Mouse (Mus musculus) induced T-regulatory cell, adult 2 months (primary cell): ENCODE results near the gene Hepacam2.
"Not testable (repeated sequence)": the region's sequence is repeated elsewhere in the genome, so short reads cannot be mapped to it uniquely, and the experiment has no call there.

ENCODE experiments used
- DNase-seq: peaks from one replicate; pipeline ENCODE4 v3.0.0-alpha.2; 2012; ENCODE audit warnings: low read depth

The Hepacam2 gene

GRCm38 (mm10) chr6:3463026-3463425 lies 35.1 kb downstream of the Hepacam2 start:
- DNase-seq = no peak

DNA sequence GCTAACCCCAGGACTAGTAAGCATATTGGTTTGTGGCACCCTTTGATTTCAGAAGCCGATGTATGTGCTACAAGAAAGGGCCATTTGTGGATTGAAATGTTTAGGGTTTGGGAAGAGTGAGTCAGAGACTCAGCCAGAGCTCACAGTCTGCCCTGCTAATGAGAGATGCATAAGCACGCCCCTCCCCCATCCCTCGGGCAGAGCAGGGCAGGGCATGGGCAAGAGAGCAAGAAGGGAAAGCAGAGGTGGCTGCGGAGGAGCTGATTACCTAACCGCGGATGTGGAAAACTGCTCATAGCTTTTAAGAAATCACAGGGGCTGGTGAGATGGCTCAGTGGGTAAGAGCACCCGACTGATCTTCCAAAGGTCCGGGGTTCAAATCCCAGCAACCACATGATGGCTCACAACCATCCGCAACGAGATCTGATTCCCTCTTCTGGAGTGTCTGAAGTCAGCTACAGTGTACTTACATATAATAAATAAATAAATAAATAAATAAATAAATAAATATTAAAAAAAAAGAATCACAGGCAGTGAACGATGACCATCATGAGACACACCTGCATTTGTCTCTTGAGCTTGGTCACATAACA lies 42.1 kb downstream of the Hepacam2 start:
- DNase-seq = no peak

DNA sequence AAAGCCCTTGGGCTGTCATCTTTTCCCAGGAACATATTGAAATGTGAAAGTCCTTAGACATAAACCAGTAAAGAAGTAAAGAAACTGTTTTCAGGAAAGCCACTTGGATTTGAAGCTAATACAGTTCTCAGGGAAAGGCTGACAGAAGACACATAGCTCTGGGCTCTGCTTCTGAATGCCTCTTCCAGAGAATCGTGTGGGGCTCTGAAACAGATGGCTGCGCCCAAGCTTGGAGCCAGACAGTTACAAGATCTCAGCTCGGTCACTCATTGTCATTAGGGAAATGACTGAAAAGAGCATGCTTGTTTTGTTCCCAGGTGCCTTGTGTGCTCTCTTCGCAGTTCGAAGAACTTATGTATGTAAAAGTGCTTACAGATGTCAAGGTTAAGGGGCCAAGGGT lies 43.7 kb downstream of the Hepacam2 start:
- no peak for DNase-seq

GRCm38 (mm10) chr6:3447404-3447803 lies 50.7 kb downstream of the Hepacam2 start:
- DNase-seq = peak; percentile 85

- no peak for DNase-seq
Observed at GRCm38 (mm10) chr6:3443905-3444304, 54.2 kb downstream of the Hepacam2 start.

DNA sequence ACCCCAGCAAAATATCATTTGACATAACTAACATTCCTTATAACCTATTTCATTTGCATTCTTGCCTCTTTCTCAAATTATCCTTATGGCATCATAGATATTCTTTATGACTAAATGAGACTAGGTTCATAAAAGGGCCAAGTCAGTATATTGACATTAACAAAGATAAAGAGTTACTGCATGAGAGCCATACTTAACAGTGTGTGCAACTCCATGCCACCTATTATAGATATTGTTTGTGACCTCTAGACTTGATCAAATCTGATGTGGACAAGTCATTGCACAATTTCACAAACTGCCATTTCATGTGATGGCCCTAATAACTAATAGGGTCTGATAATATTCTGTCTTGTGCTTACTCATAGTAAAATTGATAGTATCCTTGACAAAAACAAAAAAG lies 62.0 kb downstream of the Hepacam2 start:
- DNase-seq = no peak

DNA sequence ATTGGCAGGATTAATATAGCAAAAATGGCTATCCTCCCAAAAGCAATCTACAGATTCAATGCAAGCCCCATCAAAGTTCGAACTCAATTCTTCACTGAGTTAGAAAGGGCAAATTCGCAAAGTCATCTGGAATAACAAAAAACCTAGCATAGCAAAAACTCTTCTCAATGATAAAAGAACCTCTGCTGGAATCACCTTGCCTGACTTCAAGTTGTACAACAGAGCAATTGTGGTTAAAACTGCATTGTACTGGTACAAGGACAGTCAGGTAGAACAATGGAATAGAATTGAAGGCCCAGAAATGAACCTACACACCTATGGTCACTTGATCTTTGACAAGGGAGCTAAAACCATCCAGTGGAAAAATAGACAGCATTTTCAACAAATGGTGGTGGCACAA lies 67.1 kb downstream of the Hepacam2 start:
- not testable (repeated sequence) for DNase-seq

DNA sequence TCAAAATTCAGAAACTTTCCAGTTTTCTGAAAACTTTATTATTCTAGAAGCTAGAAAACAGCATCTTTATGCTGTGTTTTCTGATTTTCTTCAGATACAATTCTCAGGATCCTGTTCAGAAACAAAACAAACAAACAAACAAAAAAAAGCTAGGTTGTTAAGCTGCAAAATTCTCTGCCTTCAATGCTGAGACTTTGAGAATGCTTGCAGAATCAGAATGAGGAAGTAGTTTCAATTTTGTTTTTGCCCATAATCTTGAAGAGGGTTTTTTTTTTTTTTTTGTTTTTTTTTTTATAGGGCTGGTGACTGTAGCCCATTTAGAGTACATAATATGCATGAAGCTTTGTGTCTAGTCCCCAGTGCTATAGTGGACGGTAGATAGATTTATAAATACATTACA lies 71.1 kb downstream of the Hepacam2 start:
- DNase-seq = no peak

DNA sequence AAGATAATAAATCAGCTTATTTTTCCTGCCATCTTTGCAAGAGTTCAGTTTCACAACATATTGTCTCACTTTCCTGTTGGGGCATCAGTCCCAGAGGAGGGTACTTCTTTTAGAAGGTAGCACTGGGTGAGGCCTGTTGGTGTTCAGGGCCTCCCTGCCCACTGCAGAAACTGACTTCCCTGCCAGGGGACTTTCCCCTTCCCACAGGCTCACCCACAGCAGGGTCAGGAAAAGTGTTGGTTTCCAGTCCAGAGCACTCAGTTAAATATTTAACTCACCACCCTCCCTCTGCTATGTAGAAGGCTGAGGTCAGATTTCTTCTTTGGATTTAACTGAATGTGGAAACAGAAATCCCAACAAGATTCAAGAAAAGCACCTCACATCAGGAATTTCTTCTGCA lies 72.8 kb downstream of the Hepacam2 start:
- not testable (repeated sequence) for DNase-seq

DNA sequence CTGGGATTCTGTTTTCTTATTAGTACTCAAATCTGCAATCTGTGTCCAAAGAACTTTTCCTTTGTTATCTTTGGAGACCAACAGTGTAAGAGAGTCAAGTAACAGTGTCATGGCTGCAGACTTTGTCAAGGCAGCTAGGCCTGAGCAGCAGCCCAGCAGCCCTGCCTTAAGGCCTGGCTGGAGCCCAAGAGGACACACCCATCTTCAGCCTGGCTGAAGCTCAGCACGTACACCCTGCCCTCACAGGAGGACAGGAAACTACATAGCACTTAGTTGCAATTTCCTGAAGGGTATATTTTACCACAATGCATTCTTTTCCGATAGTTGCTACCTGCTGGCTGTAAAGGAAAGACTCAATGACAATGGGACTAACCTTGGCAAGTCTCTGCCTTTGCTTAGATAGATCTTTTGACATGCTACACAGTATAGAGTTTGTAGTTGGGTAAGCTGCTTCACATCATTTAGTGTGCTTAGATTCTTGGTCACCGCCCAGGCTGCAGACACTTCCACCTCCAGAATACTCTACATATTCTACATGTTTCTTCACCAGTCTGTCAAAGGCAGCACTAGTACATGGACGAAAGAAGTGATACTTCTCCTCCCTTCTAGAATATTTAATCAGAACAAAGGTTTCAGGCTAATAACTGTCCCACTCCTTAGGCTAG lies 73.4 kb downstream of the Hepacam2 start:
- not testable (repeated sequence) for DNase-seq
